Mouse (Mus musculus) liver, postnatal 0 days (tissue): Measurements from ENCODE around the gene Tiam1. TPM values are rescaled to one million over a fixed set of nuclear protein-coding genes. Genes with fewer than 3 reads are reported as not detected.

ENCODE experiments used
- ATAC-seq: fragments of 200-750 bp; cut with Nextera tagmentation; 2 replicates; pipeline ENCODE4 v1.8.0; 2017; ENCODE audit warnings: mild to moderate bottlenecking, moderate library complexity
- DNase-seq: peaks from one replicate; pipeline ENCODE4 v3.0.0-alpha.2; 2016
- H3K27ac ChIP-seq: fragments of 300-500 bp; sonication (generic); 2 replicates; pipeline ENCODE4 v1.5.1; 2014; ENCODE audit warnings: antibody characterized with exemption, moderate library complexity, mild to moderate bottlenecking, low read depth
- H3K27me3 ChIP-seq: fragments of 300-500 bp; sonication (generic); 2 replicates; pipeline ENCODE4 v1.6.1; 2014; ENCODE audit warnings: low read length, control low read depth, mixed read lengths; ENCODE audit not compliant: insufficient read depth
- H3K36me3 ChIP-seq: fragments of 300-500 bp; sonication (generic); replicated peaks from 2 replicates; pipeline ENCODE4 v1.6.1; 2014; ENCODE audit warnings: mild to moderate bottlenecking, control low read depth, low read length, moderate library complexity, mixed read lengths; ENCODE audit not compliant: insufficient read depth
- H3K4me1 ChIP-seq: fragments of 300-500 bp; sonication (generic); 2 replicates; pipeline ENCODE4 v1.6.1; 2014; ENCODE audit warnings: antibody characterized with exemption, mild to moderate bottlenecking, control low read depth; ENCODE audit not compliant: insufficient read depth
- H3K4me2 ChIP-seq: fragments of 300-500 bp; sonication (generic); 2 replicates; pipeline ENCODE4 v1.6.1; 2014; ENCODE audit warnings: low read depth, mild to moderate bottlenecking, low read length, moderate library complexity, mixed read lengths
- H3K4me3 ChIP-seq: fragments of 300-500 bp; sonication (generic); 2 replicates; pipeline ENCODE4 v1.5.1; 2014; ENCODE audit warnings: low read depth, low read length
- H3K9ac ChIP-seq: fragments of 300-500 bp; sonication (generic); replicated peaks from 2 replicates; pipeline ENCODE4 v1.6.1; 2014; ENCODE audit warnings: mild to moderate bottlenecking, moderate library complexity
- H3K9me3 ChIP-seq: fragments of 300-500 bp; sonication (generic); 2 replicates; pipeline ENCODE4 v1.6.1; 2016; ENCODE audit warnings: mild to moderate bottlenecking, control low read depth, low read length, mixed read lengths
- CTCF ChIP-seq: sonication (generic); IDR thresholded peaks from 2 replicates; pipeline ENCODE4 v1.5.1; 2016; ENCODE audit warnings: antibody characterized with exemption, low read depth
- EP300 ChIP-seq: IDR thresholded peaks from 2 replicates; pipeline ENCODE4 v1.6.1; 2016; ENCODE audit warnings: antibody characterized with exemption, low read depth, mild to moderate bottlenecking
- WGBS: fragments of 180-500 bp; shearing (Covaris S2); extraction: QIAGEN DNeasy Blood & Tissue Kit; methylation state at CpG from one replicate; pipeline ENCODE4 v1.1.7; 2014; ENCODE audit not compliant: insufficient replicate concordance; 5-methylcytosine and 5-hydroxymethylcytosine counted together
- polyA plus RNA-seq: library from polyadenylated mRNA; unstranded; fragments of >200 nt; fragmentation: Nextera tagmentation; extraction: Ambion mirVana; gene quantifications from 2 replicates; pipeline ENCODE4 v1.2.1, GENCODE M21; 2015

The Tiam1 gene
- polyA plus RNA-seq, 1 experiment from 2014 or later: 3.2 TPM

DNA sequence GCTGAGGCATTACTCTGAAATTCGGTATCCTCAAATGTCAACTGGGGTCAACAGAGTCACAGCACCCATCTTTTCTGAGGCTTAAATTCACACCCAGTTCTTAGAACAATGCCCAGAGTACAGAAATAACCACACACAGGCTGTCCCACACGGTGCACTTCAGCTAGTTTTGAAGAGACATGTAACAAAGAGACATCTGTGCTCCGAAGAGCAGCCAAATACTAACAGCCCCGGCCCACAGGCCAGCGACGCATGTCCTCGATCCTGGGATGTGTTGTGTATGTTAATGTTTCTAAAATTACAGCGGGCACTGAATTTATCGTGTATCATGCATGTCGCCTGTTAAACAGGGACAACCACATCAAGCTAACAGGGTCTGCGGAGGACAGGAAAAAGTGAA is 73.5 kb downstream of the Tiam1 start:
- H3K27me3 ChIP-seq: no peaks in the 10 kb centered on the region
- H3K4me1 ChIP-seq: peaks cover 6% of the 10 kb centered on the region
- no peak overlapping the region for H3K9ac ChIP-seq
- H3K4me2 ChIP-seq: no peak overlapping the region
- DNase-seq (no peak), ATAC-seq (no peak)
- TF ChIP-seq CTCF (no peak), EP300 (no peak)
- no peak overlapping the region for H3K27ac ChIP-seq
- 86% methylated on average over 11 of the region's 11 CpGs for WGBS
- H3K9me3 ChIP-seq: no peaks in the 10 kb centered on the region
- H3K36me3 ChIP-seq: no peaks in the 10 kb centered on the region
- H3K4me3 ChIP-seq: no peak overlapping the region

- Histone ChIP-seq H3K4me2 (no peak overlapping the region), H3K4me1 (peaks cover 6% of the 10 kb centered on the region), H3K9ac (no peak overlapping the region), H3K27me3 (no peaks in the 10 kb centered on the region), H3K9me3 (no peaks in the 10 kb centered on the region), H3K36me3 (no peaks in the 10 kb centered on the region), H3K27ac (no peak overlapping the region), H3K4me3 (no peak overlapping the region)
- ATAC-seq: no peak
- TF ChIP-seq CTCF (no peak), EP300 (no peak)
- DNase-seq: no peak
- 72% methylated on average over 8 of the region's 8 CpGs for WGBS
Observed at GRCm38 (mm10) chr16:90069197-90069596, 74.4 kb downstream of the Tiam1 start.

- Histone ChIP-seq H3K4me2 (no peak overlapping the region), H3K27ac (no peak overlapping the region), H3K27me3 (no peaks in the 10 kb centered on the region), H3K4me1 (no peaks in the 10 kb centered on the region), H3K9me3 (no peaks in the 10 kb centered on the region), H3K9ac (no peak overlapping the region), H3K4me3 (no peak overlapping the region), H3K36me3 (no peaks in the 10 kb centered on the region)
- ATAC-seq: peak; percentile 62; the same call in 1 of the 2 replicates
- 73% methylated on average over 14 of the region's 14 CpGs for WGBS
- peak; percentile 37 for DNase-seq
- TF ChIP-seq CTCF: peak; percentile 34
- no peak for TF ChIP-seq EP300
Observed at GRCm38 (mm10) chr16:90052905-90053519, 90.6 kb downstream of the Tiam1 start.

GRCm38 (mm10) chr16:90052409-90052808 is 91.2 kb downstream of the Tiam1 start:
- no peak overlapping the region for H3K27ac ChIP-seq
- no peak overlapping the region for H3K4me3 ChIP-seq
- ATAC-seq (no peak), DNase-seq (no peak)
- no peak overlapping the region for H3K4me2 ChIP-seq
- no peak overlapping the region for H3K9ac ChIP-seq
- H3K27me3 ChIP-seq: no peaks in the 10 kb centered on the region
- H3K4me1 ChIP-seq: no peaks in the 10 kb centered on the region
- H3K36me3 ChIP-seq: no peaks in the 10 kb centered on the region
- 56% methylated on average over 11 of the region's 11 CpGs for WGBS
- no peak for TF ChIP-seq EP300
- no peak for TF ChIP-seq CTCF
- no peaks in the 10 kb centered on the region for H3K9me3 ChIP-seq

DNA sequence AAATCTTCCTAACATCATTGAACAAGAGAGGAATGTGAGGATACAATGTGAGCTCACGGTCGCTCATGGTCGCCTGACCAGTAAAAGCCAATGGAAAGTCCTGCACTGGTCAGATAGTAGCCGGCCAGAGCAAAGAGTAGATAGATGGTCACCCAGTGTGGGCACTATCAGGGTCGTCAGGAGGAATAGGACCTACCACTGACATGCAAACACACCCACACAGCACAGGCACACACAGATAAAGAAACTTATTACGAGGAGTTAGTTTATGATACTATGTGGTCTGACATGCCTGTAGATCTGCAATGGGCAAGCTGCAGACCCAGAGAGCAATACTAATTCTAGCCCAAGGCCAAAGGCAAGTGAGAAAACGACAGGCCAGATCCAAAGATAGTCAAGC is 92.5 kb downstream of the Tiam1 start:
- TF ChIP-seq CTCF (no peak), EP300 (0 out of 2 replicates have a peak, but pooled peaks have one; percentile 20)
- Histone ChIP-seq H3K4me3 (no peak overlapping the region), H3K27me3 (no peaks in the 10 kb centered on the region), H3K36me3 (no peaks in the 10 kb centered on the region), H3K4me2 (no peak overlapping the region), H3K27ac (no peak overlapping the region), H3K9me3 (no peaks in the 10 kb centered on the region), H3K4me1 (no peaks in the 10 kb centered on the region), H3K9ac (no peak overlapping the region)
- no peak for DNase-seq
- 52% methylated on average over 7 of the region's 7 CpGs for WGBS
- ATAC-seq: no peak

DNA sequence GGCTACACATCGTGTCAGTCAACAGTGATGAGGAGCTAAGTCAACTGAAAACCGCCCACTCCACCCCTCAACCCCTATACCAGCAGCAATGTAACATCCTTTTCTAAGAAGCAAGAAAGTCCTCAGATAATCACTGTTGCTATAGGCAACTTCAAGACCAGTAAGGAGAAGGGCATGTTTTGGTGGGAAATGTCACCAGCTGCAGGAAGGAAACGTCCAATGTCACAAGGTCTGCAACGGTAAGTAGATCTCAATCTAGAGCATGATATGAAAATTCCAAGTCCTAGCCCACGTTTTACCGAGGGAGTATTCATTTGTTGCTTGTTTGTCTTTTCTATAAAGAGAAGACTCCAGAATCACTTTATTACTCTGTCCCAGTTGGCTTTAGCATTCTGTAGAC is 95.7 kb downstream of the Tiam1 start:
- Histone ChIP-seq H3K4me2 (no peak overlapping the region), H3K9me3 (no peaks in the 10 kb centered on the region), H3K27ac (no peak overlapping the region), H3K4me1 (peaks cover 17% of the 10 kb centered on the region), H3K4me3 (no peak overlapping the region), H3K9ac (no peak overlapping the region), H3K36me3 (no peaks in the 10 kb centered on the region), H3K27me3 (no peaks in the 10 kb centered on the region)
- ATAC-seq: no peak
- WGBS: 54% methylated on average over 6 of the region's 6 CpGs
- TF ChIP-seq EP300 (no peak), CTCF (no peak)
- no peak for DNase-seq
